Mouse (Mus musculus): ENCODE measurements around the gene Cd82.

The Cd82 gene

DNA sequence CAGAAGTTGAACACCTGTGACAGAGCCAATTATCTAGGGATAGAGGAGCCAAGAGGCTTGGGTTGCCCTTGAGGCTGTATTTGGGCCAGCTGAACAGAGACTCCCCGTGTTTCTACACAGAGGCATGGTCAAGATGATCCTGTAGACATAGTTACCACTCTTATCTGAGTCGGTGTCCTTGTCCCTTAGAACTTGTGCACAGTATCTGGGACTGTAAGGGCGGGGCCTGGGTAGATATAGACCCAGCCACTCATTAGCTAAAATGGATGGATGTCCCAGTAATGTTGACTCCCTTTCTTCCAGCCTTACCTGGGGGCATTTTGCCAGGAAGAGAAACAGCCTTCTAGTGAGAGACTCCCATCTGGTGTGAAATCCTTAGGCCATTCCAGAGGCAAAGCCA, 3.4 kb upstream of the Cd82 start:
- DNase-seq (ENCODE audit: low spot score in 2 of 2), result no peak

DNA sequence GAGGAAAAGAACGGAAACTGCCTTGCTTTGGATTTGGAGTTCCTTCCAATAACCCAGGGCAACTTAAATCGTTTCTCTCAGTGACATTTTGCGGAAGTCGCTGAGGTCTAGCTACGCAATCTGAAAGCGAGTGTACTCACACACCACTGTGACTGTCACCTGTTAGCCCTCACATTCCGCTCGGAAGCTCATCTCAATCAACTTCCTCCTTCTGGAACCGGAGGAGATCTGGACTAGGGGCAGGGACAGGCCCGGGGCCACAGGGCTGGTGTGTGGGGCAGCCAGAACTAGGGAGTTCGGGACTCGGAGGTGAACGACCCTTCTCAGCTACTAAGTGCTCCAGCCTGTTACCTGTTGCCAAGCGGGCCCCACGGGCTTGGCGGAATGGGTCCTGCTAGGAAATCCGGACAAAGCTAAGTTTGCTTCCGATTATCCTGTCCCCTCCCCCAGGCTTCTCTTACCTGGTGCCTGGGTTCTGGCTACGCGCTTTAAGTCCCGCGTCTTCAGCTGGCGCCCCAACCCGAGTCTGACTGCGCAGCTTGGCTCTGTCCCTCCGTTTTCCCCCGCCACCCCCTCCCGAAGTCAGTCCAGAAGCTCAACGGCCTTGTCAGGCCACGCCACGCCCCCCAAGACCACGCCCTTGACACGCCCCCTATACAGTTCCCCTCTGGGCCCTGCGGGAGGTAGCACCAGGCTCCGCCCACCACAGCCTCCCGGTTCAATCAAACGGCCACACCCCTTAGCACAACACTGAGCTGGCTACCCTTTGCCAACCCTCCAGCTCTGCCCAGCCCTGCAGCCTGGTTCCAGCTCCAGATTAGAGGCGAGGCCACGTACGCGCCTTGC, 848 bp downstream of the Cd82 start:
- peak; percentile 66 to 71 for DNase-seq (ENCODE audit: low spot score in 2 of 2)

DNA sequence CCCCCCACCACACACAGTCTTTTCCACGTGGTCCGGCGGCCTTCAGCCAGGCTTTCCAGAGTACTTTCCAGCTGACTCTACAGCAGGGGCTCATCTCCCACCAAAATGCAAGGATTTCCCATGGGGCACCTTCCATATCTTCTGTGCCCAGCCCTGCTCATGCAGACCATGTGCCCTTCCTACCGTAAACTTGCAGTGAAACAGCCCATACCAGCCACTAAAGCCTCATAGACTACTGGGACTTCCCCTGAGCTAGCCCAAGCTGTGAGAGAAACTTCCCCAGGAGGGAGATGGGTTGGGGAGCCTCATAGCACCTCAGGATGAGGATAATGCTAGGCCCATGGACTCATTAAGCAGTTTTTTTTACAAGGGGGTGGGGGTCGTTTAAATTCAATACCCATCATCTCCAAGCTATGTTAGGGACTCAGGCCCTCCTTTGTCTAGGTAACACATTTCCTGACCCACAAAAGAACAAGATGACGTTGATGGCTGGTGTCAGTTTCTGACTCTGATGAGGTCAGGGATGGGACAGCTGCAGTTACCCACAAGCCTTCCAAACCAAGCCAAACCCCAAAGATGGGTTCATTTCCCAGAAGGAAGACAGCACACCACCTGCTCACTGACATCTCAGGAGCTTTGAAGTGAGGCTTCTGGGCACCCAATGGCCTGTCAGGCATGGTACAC, 2.0 kb downstream of the Cd82 start:
- no peak for DNase-seq (ENCODE audit: low spot score in 2 of 2)

DNA sequence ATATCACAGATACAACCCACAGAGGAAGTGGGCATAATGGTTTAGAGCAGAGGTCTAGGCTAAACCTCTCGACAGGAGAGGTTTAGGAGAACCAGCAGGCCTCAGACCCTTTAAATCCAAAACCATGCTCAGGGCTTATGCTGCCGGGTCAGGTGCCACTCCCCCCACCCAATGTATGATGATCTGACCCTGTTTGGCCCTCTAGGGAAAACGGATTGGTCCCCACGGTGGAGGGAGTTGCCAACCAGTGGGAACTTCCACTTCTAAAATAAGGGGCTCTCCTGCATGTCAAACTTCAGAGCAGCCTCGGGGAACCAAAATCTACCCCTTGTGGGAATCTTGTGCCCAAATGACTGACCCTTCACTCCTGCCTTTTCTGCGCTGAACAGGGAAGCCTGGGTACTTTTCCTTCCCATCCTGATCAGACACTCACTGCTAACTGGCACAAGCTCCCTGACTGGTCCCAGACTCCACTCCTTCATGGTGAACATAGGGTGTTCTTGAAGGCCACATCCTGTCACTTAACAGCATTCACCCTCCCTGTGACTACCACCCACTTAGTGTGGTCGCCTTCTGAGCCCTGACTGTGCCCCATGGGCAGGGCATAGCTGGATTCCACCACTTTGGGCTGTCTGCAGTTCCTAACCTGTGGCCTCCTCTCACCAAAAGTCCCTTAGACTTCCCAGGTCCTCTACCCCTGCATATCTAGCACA, 3.6 kb downstream of the Cd82 start:
- no peak for DNase-seq (ENCODE audit: low spot score in 2 of 2)

DNA sequence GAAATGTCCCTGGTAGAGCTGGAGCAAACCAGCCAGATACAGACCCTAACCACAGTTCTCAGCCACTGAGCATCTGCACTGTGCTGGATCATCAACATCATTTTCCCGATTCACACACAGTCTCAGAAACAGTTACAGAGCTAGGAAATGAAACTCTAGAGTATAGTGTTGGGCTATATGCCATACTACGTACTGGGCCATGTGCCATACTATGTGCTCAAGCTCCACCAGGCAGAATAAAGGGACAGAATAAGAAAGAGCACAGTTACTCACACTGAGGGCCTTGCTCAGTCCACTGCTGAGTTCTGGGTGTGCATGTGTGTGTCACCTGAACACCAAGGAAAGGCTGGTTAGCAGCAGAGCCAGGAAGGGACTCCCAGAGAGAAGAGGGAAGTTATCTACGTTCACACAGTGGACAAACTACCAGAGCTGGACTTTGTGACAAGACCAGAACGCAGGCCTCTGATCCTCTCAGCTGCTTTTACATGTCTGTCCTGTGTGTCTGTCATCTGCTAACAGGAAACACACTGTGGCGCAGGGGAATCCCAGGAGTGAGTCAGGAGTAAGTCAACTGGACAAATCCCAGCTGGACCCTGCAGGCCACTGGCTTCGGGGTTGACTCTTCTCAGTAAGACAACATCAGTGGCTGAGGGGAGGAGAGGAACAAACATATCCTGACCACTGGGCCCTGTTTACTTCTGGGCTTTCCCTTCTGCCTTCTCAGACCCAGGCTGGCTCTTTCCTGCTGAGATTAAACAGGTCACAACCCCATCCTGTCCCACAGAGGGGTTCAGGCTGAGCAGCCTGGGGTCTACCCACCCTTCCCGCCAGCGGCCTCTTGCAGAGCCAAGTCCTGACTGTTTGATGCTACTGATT, 4.4 kb downstream of the Cd82 start:
- no peak for DNase-seq (ENCODE audit: low spot score in 2 of 2)

DNA sequence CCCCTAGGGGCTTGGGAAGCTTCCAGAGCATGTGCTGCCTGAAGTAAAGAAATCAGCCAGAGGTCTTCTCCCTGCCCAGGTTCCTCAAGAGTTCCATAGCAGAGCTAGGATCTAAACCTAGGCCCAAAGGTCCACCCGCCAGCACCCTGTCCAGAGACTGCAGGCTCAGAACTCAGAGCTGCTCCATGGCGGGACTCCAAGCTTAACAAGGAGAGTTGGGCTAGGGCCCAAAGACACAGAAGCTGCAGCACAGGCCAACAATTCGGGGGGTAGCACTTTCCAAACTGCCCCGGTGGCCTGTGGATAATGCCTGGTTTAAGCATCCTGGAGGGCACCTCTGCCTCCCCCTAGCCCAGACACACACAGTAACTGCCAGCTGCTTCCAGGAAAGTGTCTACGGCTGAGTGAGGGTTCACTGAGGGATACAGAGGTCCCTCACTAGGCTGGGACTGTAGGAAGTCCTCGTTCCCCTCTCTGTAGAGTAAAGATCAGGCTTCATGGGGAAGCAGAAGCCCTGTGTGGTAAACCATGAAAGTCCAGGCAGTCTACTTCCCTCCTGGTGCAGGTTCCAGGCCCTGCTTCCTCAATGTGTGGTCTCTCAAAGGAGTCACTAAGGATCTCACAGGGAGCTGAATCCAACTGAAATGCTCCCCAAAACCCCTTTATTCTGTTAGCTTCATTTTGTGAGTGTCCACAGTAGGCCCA, 5.4 kb downstream of the Cd82 start:
- DNase-seq (ENCODE audit: low spot score in 2 of 2), result no peak

DNA sequence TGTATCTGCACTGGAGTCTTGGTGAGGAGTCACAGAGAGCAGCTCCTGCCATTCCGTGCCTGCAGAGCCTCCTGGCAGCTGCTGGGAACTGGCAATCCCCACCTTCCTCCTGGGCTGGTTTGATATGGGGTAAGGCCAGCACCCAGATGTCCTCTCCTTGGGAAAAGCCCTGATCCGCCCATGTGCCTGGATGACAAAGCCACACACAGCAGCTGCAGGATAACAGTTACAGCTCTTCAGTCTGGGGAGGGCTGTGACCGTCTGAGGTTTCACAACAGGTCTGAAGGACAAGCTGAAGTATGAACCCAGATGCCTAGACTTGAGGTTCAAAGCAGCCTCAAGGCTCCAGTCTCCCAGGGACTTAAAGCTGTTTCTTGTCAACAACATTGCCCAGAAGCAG, 6.8 kb downstream of the Cd82 start:
- DNase-seq (ENCODE audit: low spot score in 2 of 2), result no peak

DNA sequence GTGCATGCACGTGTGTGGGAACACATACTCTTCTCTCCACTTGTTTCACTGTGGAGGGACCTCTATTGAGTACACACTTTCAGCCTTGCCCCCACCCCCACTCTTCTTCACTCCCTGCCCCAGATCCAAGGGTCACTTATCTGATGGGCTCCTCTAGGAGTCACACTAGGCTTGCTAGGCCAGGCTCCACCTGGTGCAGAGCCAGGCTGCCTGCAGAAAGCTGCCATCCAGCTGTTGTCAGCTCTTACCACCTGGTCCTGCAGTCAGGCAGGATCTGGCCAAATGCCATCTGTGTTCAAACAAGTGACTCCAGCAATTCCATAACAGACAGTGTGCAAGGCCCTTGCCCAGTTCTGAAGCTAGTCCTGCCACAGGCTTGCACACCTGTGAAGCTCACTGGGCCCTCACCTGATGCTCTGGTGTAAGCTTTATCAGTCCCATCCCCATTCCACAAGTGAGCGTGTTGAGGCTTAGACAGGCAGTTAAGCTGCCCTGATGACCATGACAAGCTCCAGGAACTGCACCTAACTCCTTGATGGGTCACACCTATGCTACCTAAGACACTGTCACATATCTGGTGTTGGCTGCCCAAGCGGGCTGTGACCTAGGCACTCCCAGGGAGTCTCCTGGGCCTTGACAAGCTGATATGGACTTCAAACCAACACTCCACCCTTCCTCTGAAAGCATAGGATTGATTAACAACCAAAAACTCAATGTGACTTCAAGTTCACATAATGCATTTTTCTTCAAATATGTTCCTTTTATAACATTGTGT, 7.9 kb downstream of the Cd82 start:
- no peak for DNase-seq (ENCODE audit: low spot score in 2 of 2)

DNA sequence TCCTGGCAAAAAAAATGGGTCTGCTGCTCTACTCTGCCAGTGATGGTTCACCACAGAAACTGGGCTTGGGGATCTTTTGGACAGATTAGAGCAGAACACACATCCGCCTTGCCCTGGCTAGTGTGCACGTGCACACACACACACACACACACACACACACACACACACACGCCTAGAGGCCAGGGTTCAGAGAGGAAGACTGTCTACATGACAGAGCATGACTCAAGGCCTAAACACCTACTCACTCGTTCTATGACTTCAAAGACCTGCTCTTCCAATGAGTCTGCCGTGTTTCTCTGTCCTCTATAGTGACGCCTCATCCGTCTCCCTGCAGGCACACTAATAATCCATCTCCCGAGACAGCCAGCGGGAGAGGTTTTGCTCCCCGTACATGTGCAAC, 8.6 kb downstream of the Cd82 start:
- DNase-seq (ENCODE audit: low spot score in 2 of 2), result no peak

DNA sequence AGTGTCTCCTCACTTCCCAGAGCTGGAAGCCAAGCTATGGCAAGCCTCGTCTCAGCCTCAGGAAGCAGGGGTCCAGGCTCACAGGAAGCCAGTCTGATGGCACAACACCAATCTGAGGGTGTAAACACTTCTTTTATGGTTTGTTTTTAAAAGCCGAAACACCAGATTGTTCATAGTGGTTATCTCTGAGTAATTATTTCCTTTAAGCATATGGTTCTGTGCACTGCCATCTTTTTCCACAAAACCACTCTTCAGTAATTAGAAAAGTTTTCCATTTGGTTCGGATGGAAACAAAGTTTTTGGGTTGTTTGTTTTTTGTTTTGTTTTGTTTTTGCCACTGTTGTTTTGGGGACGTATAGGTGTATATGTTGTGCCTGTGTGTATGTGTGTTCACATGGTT, 9.9 kb downstream of the Cd82 start:
- DNase-seq (ENCODE audit: low spot score in 2 of 2), result no peak

DNA sequence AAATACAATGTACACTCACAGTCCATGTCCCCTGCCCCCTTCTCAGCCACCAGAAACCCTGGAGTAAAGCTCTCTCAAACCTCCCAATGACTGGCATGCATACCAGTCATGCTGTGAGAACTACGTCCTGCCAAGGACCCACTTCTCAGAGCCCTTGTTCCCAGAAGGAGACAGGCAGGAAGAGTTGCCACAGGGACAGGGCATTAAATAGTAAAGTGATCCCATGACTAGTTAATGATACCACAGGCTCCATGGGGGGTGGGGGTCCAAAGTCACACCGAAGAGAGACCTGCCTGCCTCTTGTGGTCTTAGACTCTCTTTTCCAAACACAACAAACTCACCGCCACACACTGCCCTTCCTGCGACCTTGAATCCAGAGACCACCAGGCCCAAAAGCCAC, 10.4 kb downstream of the Cd82 start:
- no peak for DNase-seq (ENCODE audit: low spot score in 2 of 2)

DNA sequence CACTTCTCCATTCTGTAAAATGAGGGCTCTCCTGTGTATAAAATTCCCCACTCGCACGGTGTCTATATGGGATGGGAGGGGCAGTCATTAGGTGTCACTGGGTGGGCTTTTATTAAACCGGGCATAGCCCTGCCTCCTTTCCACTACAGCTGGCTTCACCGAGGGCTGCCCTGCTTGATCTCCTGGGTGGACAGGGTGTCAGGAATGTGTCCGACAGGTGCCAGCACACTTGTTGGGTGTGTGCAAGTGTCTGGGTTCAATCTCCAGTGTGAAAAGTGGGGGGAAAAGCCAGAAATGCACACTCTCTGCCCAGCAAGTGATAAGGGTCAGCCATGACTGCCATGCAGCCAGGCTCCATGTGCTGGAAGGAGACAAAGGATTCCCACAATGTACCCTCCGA, 10.9 kb downstream of the Cd82 start:
- DNase-seq (ENCODE audit: low spot score in 2 of 2), result no peak

DNA sequence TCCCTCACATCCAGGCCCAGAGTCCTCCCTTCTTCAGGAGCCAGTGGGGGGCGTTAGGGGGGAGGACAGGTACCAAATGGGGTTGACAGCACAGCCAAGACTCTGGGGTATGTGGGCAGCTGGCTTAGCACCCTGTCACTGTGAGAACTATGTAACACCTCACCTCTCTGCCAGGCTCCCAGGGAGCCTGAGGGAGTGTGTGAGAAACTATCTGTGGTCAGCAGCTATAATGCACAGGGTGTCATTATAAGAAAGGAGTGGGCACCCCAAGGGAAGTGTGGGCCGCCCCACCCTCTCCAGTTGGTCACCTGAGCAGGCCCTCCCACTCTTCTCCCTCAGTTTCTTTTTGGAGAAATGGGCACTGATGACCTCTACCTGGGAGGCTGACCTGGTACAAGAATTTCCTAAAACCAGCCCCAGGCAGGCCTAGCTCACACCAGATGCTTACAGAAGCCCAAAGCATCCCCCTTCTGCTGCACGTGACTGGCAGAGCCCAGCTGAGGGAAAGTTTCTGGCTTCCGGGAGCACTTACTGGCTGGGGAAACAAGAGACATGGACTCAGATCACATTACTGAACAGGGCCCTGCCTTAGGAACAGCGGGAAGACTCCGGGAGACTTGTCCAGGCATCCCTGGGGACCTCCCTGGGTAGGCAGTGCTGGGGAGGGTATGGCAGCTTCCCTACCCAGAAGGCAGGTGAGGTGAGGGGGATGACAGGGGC, 11.6 kb downstream of the Cd82 start:
- DNase-seq (ENCODE audit: low spot score in 2 of 2), result no peak

DNA sequence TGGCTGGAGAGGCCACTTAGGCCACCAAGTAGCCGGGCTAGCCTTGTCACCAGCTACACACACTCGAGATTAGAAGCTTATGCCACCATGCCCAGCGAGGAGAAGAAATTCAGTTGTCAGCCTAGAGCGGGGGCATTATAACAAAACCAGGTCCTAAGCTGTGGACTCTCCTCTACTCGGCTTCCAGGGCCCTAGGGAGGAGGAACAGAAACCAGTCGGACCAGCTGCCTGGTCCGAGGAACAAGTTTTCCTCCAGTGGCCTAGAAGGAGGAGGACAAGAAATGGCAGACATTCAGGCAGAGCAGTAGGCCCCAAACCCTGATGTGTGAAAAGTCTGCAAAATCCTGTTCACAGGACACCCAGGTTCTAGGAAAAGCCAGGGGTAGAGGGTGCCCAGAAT, 12.2 kb downstream of the Cd82 start:
- DNase-seq (ENCODE audit: low spot score in 2 of 2), result no peak

DNA sequence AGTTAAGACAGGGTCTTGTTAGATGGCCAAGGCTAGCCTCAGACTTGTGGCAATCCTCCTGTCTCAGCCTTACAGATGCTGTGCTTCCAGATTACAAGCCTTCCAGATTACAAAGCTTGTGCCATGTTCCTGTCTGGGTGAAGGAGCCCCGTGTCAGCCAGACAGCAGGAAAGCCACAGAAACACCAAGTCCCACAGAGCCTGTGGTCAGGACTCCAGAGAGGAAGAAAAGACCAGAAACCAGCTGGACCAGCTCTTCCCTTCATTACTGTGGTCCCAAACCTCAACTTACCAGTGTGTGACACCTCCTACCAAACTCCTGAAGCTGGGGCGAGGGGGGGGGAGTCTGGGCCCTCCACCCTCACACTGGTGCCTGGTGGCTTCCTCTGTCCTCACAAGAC, 13.3 kb downstream of the Cd82 start:
- no peak for DNase-seq (ENCODE audit: low spot score in 2 of 2)

DNA sequence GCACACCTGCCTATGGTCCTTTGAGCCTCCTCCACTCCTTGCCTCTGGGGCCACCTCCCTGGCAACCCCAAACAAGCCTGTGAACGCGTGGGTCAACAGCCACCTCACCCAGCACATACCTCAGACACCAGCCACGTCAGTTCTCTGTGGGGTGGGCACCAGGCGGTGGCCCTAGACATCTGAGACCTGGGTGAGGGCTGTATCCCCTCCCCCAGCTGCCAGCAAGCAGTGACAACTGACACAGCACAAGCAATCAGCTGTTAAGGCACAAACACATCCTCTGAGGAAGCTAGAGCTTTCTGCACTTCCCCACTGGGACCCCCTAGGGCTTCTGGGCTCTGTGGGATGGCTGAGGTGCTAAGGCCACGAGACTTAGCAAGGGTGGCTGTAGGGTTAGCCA, 14.2 kb downstream of the Cd82 start:
- DNase-seq (ENCODE audit: low spot score in 2 of 2), result no peak

DNA sequence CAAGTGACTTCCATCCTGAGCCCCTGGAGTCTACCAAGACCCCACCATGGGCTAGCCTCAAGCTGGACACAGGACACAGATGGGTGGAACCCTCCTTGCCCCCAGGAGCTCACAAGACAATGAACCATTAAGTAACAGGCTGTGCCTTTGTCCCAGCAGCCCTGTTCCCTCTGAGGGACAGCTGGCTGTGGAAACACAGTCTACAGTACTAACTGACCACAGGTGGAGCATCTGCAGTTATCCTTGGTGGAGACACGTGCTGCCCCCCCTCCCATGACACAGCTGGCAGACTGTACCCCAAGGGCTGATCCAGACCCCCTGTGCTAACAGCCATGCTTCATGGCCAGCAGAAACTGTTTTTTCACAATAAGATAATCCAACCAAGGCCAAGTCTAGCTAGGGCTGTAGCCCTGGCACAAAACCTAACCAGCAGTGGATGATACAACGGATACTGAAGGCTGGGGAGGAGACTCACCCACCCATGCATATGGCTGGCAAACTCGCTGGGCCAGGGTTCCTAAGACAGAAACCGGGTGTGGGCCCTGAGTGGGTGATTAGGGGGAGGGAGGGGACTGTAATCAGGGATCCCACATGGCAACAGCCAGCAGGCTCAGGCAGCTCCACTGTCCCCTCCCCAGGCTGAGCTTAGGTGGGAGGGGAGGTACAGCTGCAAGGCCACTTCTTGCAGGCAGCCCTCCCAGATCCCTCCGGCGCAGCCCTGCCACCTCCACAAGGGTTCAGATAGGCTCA, 15.3 kb downstream of the Cd82 start:
- no peak for DNase-seq (ENCODE audit: low spot score in 2 of 2)

DNA sequence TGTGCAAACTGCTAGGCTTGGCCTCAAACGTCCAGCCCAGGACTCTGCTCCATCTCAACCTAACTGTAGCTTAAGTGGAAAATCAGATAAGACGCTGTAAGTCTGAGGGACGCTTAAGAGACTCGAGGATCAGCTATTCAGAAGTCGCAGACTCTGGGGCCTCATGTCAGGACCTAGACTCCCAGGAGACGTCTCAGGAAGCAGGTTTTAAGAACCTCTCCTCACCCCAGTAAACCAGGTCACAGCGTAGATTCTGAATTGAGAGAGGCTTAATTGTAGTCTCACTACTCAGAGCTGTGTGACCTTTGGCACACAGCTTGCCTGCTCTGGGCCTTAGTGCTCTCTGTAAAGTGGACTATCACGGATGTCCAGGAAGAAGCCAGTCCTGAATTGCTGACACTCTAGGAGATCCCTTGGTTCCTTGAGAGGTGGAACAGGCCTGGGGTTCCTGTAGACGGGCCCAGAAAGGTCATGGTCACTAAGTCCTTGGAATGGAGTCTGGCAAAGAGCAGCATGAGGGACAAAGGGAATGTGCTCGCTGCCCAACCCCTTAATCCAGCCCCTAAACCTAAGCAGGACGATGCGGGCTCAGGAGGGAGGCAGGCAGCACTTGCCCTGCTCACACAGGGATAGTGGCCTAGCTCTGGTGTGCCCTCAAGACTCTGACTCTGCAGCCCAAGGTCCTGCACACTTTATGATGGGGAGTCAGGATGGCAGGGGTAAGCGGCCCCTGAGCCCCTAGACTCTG, 16.2 kb downstream of the Cd82 start:
- DNase-seq (ENCODE audit: low spot score in 2 of 2), result no peak
